Comparison of ENCODE assay signal across 7 mouse cellular contexts in the genomic region with DNA sequence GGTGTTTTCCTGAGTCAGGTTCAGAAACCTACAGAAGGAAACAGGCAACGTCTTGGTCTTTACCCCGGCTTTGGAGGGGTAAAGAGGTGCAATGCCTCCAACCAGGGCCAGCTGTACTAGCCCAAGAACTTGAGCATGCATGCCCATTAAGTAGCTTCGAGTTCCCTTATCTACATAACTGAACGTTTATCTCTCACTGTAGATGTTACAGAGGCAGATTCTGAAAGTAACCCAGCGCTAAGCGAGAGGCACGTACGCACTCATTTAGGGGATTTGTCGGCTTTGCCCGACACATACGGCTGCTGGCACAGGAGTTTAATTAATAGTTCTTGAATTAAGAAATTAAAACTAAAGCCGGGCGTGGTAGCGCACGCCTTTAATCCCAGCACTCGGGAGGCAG. TPM values are rescaled to one million over a fixed set of nuclear protein-coding genes. Genes with fewer than 3 reads are reported as not detected.
DNase-seq lines count a peak whose midpoint lies in the region; ATAC-seq and TF ChIP-seq lines count a peak whose summit lies in the region.

No protein-coding gene starts in this region.

- TF ChIP-seq EP300 in lung, postnatal 0 days (IDR thresholded peaks at IDR 0.05), result no peak

- no peaks in the 10 kb centered on the region for H3K27me3 ChIP-seq in lung, postnatal 0 days (replicated peaks; ENCODE audit: insufficient read depth, low read length)
- no peaks in the 10 kb centered on the region for H3K27me3 ChIP-seq in embryonic facial prominence, embryonic 11.5 days (ENCODE audit: control insufficient read depth, insufficient read depth, low read length)
- no peaks in the 10 kb centered on the region for H3K27me3 ChIP-seq in limb, embryonic 12.5 days
- no peaks in the 10 kb centered on the region for H3K27me3 ChIP-seq in small intestine, adult 2 months (ENCODE audit: control insufficient read depth, insufficient read depth, low read length)

- WGBS in lung, postnatal 0 days, result 10% methylated on average over 16 of the region's 16 CpGs
- WGBS in embryonic facial prominence, embryonic 11.5 days, result 36% methylated on average over 16 of the region's 16 CpGs
- 33% methylated on average over 16 of the region's 16 CpGs for WGBS in limb, embryonic 12.5 days
- WGBS in small intestine, adult 2 months, result 3% methylated on average over 16 of the region's 16 CpGs

- peak overlapping the region; percentile 60 for H3K4me3 ChIP-seq in lung, postnatal 0 days (ENCODE audit: low read depth, low read length)
- peak overlapping the region; percentile 51 for H3K4me3 ChIP-seq in embryonic facial prominence, embryonic 11.5 days (ENCODE audit: low read depth, low read length)
- H3K4me3 ChIP-seq in limb, embryonic 12.5 days (replicated peaks), result peak overlapping the region; percentile 68
- peak overlapping the region; percentile 94 for H3K4me3 ChIP-seq in small intestine, adult 2 months (ENCODE audit: low read depth, low read length)

- ATAC-seq in lung, postnatal 0 days, result no peak
- no peak for ATAC-seq in embryonic facial prominence, embryonic 11.5 days (replicated peaks; ENCODE audit: insufficient number of reproducible peaks, low FRiP score, low TSS enrichment, low read depth)
- ATAC-seq in limb, embryonic 12.5 days (ENCODE audit: insufficient number of reproducible peaks, insufficient read depth, low FRiP score, low TSS enrichment, low read depth), result no peak

- DNase-seq in lung, postnatal 0 days (ENCODE audit: low spot score), result no peak
- DNase-seq in lung, postnatal 14 days, result no peak
- DNase-seq in embryonic facial prominence, embryonic 11.5 days (ENCODE audit: low spot score), result no peak
- DNase-seq in right cerebral cortex, adult 2 months (ENCODE audit: low spot score in 2 of 2), result no peak
- DNase-seq in urinary bladder, adult 2 months (ENCODE audit: low spot score), result no peak

- no peaks in the 10 kb centered on the region for H3K9me3 ChIP-seq in lung, postnatal 0 days (ENCODE audit: low read length)
- H3K9me3 ChIP-seq in embryonic facial prominence, embryonic 11.5 days (replicated peaks; ENCODE audit: control insufficient read depth, low read length), result no peaks in the 10 kb centered on the region
- H3K9me3 ChIP-seq in limb, embryonic 12.5 days, result no peaks in the 10 kb centered on the region

- no peak for TF ChIP-seq POLR2A in small intestine, adult 2 months (IDR thresholded peaks at IDR 0.05; ENCODE audit: low read depth, low read length)

- H3K4me2 ChIP-seq in lung, postnatal 0 days (replicated peaks; ENCODE audit: low read depth, low read length), result peak overlapping the region; percentile 66
- H3K4me2 ChIP-seq in embryonic facial prominence, embryonic 11.5 days (ENCODE audit: low read depth, low read length), result peak overlapping the region; percentile 48
- peak overlapping the region; percentile 66 for H3K4me2 ChIP-seq in limb, embryonic 12.5 days

- H3K27ac ChIP-seq in lung, postnatal 0 days (ENCODE audit: low read length), result peak overlapping the region; percentile 84
- no peak overlapping the region for H3K27ac ChIP-seq in embryonic facial prominence, embryonic 11.5 days (replicated peaks; ENCODE audit: low read depth, low read length)
- H3K27ac ChIP-seq in limb, embryonic 12.5 days, result peak overlapping the region; percentile 93
- H3K27ac ChIP-seq in small intestine, adult 2 months (ENCODE audit: insufficient read depth, low read depth, low read length), result no peak overlapping the region

- H3K9ac ChIP-seq in lung, postnatal 0 days (replicated peaks; ENCODE audit: low read depth), result peak overlapping the region; percentile 41
- H3K9ac ChIP-seq in embryonic facial prominence, embryonic 11.5 days (replicated peaks; ENCODE audit: low read length), result peak overlapping the region; percentile 70
- peak overlapping the region; percentile 72 for H3K9ac ChIP-seq in limb, embryonic 12.5 days (replicated peaks)

- no peak for TF ChIP-seq CTCF in lung, postnatal 0 days (IDR thresholded peaks at IDR 0.05)
- TF ChIP-seq CTCF in small intestine, adult 2 months (IDR thresholded peaks at IDR 0.05; ENCODE audit: extremely low read depth, insufficient read length, insufficient replicate concordance, low read depth, low read length), result no peak

- H3K36me3 ChIP-seq in lung, postnatal 0 days (ENCODE audit: insufficient read depth, low read length), result no peaks in the 10 kb centered on the region
- H3K36me3 ChIP-seq in embryonic facial prominence, embryonic 11.5 days (replicated peaks; ENCODE audit: control insufficient read depth, insufficient read depth, low read depth, low read length), result no peaks in the 10 kb centered on the region
- H3K36me3 ChIP-seq in limb, embryonic 12.5 days, result no peaks in the 10 kb centered on the region
- no peaks in the 10 kb centered on the region for H3K36me3 ChIP-seq in small intestine, adult 2 months (ENCODE audit: control insufficient read depth, insufficient read depth, low read length)

- no peaks in the 10 kb centered on the region for H3K4me1 ChIP-seq in lung, postnatal 0 days (ENCODE audit: insufficient read depth, low read depth, low read length)
- no peaks in the 10 kb centered on the region for H3K4me1 ChIP-seq in embryonic facial prominence, embryonic 11.5 days (ENCODE audit: control insufficient read depth, insufficient read depth, low read length)
- peaks cover 19% of the 10 kb centered on the region for H3K4me1 ChIP-seq in limb, embryonic 12.5 days (replicated peaks)
- H3K4me1 ChIP-seq in small intestine, adult 2 months (ENCODE audit: control insufficient read depth, insufficient read depth, insufficient read length, low read length), result no peaks in the 10 kb centered on the region

RNA-seq across cellular contexts. Expression of a gene that starts 0.6 kb away (rescaled TPM):
- polyA plus RNA-seq in lung, postnatal 0 days (2015; fragmentation: Nextera tagmentation; extraction: Ambion mirVana), result 37.1 and 39.9 TPM in 2 replicates
- 42.0 and 44.1 TPM in 2 replicates for polyA plus RNA-seq in embryonic facial prominence, embryonic 11.5 days (2014; fragmentation: Nextera tagmentation; extraction: Ambion mirVana)
- polyA plus RNA-seq in limb, embryonic 12.5 days (2016; fragmentation: Nextera tagmentation; extraction: Ambion mirVana), result 74.6 TPM in 2 replicates
- polyA plus RNA-seq in small intestine, adult 2 months (2012; rRNA removed), result 14.4 and 20.8 TPM in 2 replicates
- 67.8 and 74.1 TPM in 2 replicates for polyA plus RNA-seq in urinary bladder, adult 2 months (2012; rRNA removed)

RNA-seq across cellular contexts. Expression of a gene that starts 1.4 kb away (rescaled TPM):
- polyA plus RNA-seq in lung, postnatal 0 days (2015; fragmentation: Nextera tagmentation; extraction: Ambion mirVana), result 0.07 TPM in 1 of 2 replicates, not detected in the other
- polyA plus RNA-seq in embryonic facial prominence, embryonic 11.5 days (2014; fragmentation: Nextera tagmentation; extraction: Ambion mirVana), result 0.08 and 0.10 TPM in 2 replicates
- not detected in 2 replicates for polyA plus RNA-seq in limb, embryonic 12.5 days (2016; fragmentation: Nextera tagmentation; extraction: Ambion mirVana)
- not detected in 2 replicates for polyA plus RNA-seq in small intestine, adult 2 months (2012; rRNA removed)
- polyA plus RNA-seq in urinary bladder, adult 2 months (2012; rRNA removed), result 0.04 and 0.07 TPM in 2 replicates

RNA-seq across cellular contexts. Expression of a gene that starts 42.5 kb away (rescaled TPM):
- polyA plus RNA-seq in lung, postnatal 0 days (2015; fragmentation: Nextera tagmentation; extraction: Ambion mirVana), result 96.9 and 102 TPM in 2 replicates
- polyA plus RNA-seq in embryonic facial prominence, embryonic 11.5 days (2014; fragmentation: Nextera tagmentation; extraction: Ambion mirVana), result 161 and 172 TPM in 2 replicates
- polyA plus RNA-seq in limb, embryonic 12.5 days (2016; fragmentation: Nextera tagmentation; extraction: Ambion mirVana), result 154 and 158 TPM in 2 replicates
- polyA plus RNA-seq in small intestine, adult 2 months (2012; rRNA removed), result 46.5 and 96.6 TPM in 2 replicates
- polyA plus RNA-seq in urinary bladder, adult 2 months (2012; rRNA removed), result 43.9 and 48.9 TPM in 2 replicates

Comparison
In these comparisons a context has a peak if more than half of its experiments do, and no peak if none do; other contexts are left out.
1. H3K27ac ChIP-seq: peak in lung, postnatal 0 days (single experiment) and limb, embryonic 12.5 days (single experiment); none in embryonic facial prominence, embryonic 11.5 days (single experiment) and small intestine, adult 2 months (single experiment).
2. Peak in every context shown above with its lines, with median percentiles within 50 percentile points of each other: H3K4me2 ChIP-seq, H3K4me3 ChIP-seq and H3K9ac ChIP-seq.